Mouse (Mus musculus) limb, embryonic 10.5 days (tissue): Measurements from ENCODE around the gene Sycp2. TPM values are rescaled to one million over a fixed set of nuclear protein-coding genes. Genes with fewer than 3 reads are reported as not detected.

Experiments used
- DNase-seq: peaks from one replicate; pipeline ENCODE4 v3.0.0-alpha.2; 2017; ENCODE audit warnings: low spot score
- H3K27ac ChIP-seq: fragments of 300-500 bp; sonication (generic); 2 replicates; pipeline ENCODE4 v1.5.1; 2016; ENCODE audit warnings: mild to moderate bottlenecking
- H3K27me3 ChIP-seq: fragments of 300-500 bp; sonication (generic); 2 replicates; pipeline ENCODE4 v1.6.1; 2016; ENCODE audit warnings: low read depth, mild to moderate bottlenecking; ENCODE audit not compliant: poor library complexity, severe bottlenecking
- H3K36me3 ChIP-seq: fragments of 300-500 bp; sonication (generic); 2 replicates; pipeline ENCODE4 v1.6.1; 2016; ENCODE audit warnings: mild to moderate bottlenecking, moderate library complexity
- H3K4me1 ChIP-seq: fragments of 300-500 bp; sonication (generic); 2 replicates; pipeline ENCODE4 v1.6.1; 2016
- H3K4me3 ChIP-seq: fragments of 300-500 bp; sonication (generic); 2 replicates; pipeline ENCODE4 v1.5.1; 2016; ENCODE audit warnings: mild to moderate bottlenecking, moderate library complexity
- H3K9me3 ChIP-seq: fragments of 300-500 bp; sonication (generic); replicated peaks from 2 replicates; pipeline ENCODE4 v1.6.1; 2016; ENCODE audit warnings: mild to moderate bottlenecking
- WGBS: fragments of 180-500 bp; shearing (Covaris S2); methylation state at CpG from one replicate; pipeline ENCODE4 v1.1.7; 2016; 5-methylcytosine and 5-hydroxymethylcytosine counted together
- polyA plus RNA-seq: library from polyadenylated mRNA; unstranded; fragments of >200 nt; fragmentation: Nextera tagmentation; extraction: Ambion mirVana; gene quantifications from 2 replicates; pipeline ENCODE4 v1.2.1, GENCODE M21; 2016

The Sycp2 gene
- polyA plus RNA-seq, 1 experiment from 2014 or later: 0.09 TPM

DNA sequence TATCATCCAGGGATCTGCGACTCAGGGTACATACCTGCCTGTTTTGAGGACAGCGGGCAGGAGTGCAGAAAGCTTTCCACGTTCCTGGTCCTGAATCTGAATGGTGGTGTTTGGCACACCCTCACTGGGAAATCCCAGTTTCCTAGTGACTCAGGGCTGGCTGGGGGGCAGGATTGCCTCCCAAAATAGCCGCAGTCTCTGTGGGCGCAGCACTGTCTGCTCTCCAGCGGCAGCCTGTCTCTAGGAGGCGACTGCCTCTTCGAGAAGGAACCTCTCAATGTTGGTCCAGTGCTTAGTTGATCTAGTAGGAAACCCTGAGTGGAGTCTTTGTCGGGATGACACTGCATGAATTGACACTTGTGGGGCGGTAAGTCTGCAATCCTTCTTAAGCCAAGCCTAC lies 86.2 kb downstream of the Sycp2 start:
- 88% methylated on average over 10 of the region's 10 CpGs for WGBS
- no peak overlapping the region for H3K27ac ChIP-seq
- no peaks in the 10 kb centered on the region for H3K36me3 ChIP-seq
- peak; percentile 9 for DNase-seq
- no peaks in the 10 kb centered on the region for H3K27me3 ChIP-seq
- H3K4me1 ChIP-seq: no peaks in the 10 kb centered on the region
- H3K4me3 ChIP-seq: no peak overlapping the region
- H3K9me3 ChIP-seq: no peaks in the 10 kb centered on the region

GRCm38 (mm10) chr2:178319766-178320165 lies 87.7 kb downstream of the Sycp2 start:
- 87% methylated on average over 7 of the region's 7 CpGs for WGBS
- no peaks in the 10 kb centered on the region for H3K9me3 ChIP-seq
- 0 out of 2 replicates have a peak, but pooled peaks cover 4% of the 10 kb centered on the region for H3K4me1 ChIP-seq
- H3K27ac ChIP-seq: no peak overlapping the region
- peak; percentile 12 for DNase-seq
- no peaks in the 10 kb centered on the region for H3K36me3 ChIP-seq
- H3K27me3 ChIP-seq: no peaks in the 10 kb centered on the region
- no peak overlapping the region for H3K4me3 ChIP-seq

DNA sequence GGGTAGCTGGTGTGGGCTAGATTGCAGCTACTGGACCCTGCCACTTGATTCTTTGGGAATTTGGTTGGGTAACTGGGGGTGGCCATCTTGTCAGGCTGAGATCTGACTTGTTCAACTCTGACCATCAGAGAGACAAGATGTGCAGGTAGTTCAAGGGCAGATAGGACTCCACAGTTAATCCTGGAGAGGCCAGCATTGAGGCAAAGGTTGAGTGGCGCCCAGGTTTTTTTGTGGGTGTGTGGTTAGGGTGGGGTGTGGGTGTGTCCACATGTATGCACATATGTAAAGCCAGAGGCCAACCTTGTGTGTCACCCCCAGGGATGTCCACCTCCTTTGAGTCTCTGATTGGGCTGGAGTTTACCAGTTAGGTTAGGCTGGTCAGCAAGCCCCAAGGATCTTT lies 91.2 kb downstream of the Sycp2 start:
- DNase-seq: no peak
- H3K4me3 ChIP-seq: no peak overlapping the region
- WGBS: 87% methylated on average over 1 of the region's 1 CpGs
- no peaks in the 10 kb centered on the region for H3K36me3 ChIP-seq
- H3K27ac ChIP-seq: no peak overlapping the region
- 0 out of 2 replicates have a peak, but pooled peaks cover 4% of the 10 kb centered on the region for H3K4me1 ChIP-seq
- H3K27me3 ChIP-seq: no peaks in the 10 kb centered on the region
- no peaks in the 10 kb centered on the region for H3K9me3 ChIP-seq

GRCm38 (mm10) chr2:178313539-178313938 lies 93.9 kb downstream of the Sycp2 start:
- H3K9me3 ChIP-seq: no peaks in the 10 kb centered on the region
- no peaks in the 10 kb centered on the region for H3K27me3 ChIP-seq
- no peak overlapping the region for H3K4me3 ChIP-seq
- no peak for DNase-seq
- no peak overlapping the region for H3K27ac ChIP-seq
- H3K4me1 ChIP-seq: 0 out of 2 replicates have a peak, but pooled peaks cover 4% of the 10 kb centered on the region
- H3K36me3 ChIP-seq: no peaks in the 10 kb centered on the region
- WGBS: 88% methylated on average over 7 of the region's 7 CpGs

GRCm38 (mm10) chr2:178304669-178305068 lies 102.8 kb downstream of the Sycp2 start:
- Histone ChIP-seq H3K4me1 (no peaks in the 10 kb centered on the region), H3K36me3 (no peaks in the 10 kb centered on the region), H3K4me3 (no peak overlapping the region), H3K27me3 (no peaks in the 10 kb centered on the region), H3K27ac (no peak overlapping the region), H3K9me3 (no peaks in the 10 kb centered on the region)
- DNase-seq: no peak
- whole genome bisulfite sequencing: 84% methylated on average over 6 of the region's 6 CpGs

GRCm38 (mm10) chr2:178304188-178304529 lies 103.3 kb downstream of the Sycp2 start:
- Histone ChIP-seq H3K36me3 (no peaks in the 10 kb centered on the region), H3K27ac (no peak overlapping the region), H3K27me3 (no peaks in the 10 kb centered on the region), H3K9me3 (no peaks in the 10 kb centered on the region), H3K4me3 (no peak overlapping the region), H3K4me1 (no peaks in the 10 kb centered on the region)
- WGBS: 55% methylated on average over 1 of the region's 1 CpGs
- DNase-seq: no peak

DNA sequence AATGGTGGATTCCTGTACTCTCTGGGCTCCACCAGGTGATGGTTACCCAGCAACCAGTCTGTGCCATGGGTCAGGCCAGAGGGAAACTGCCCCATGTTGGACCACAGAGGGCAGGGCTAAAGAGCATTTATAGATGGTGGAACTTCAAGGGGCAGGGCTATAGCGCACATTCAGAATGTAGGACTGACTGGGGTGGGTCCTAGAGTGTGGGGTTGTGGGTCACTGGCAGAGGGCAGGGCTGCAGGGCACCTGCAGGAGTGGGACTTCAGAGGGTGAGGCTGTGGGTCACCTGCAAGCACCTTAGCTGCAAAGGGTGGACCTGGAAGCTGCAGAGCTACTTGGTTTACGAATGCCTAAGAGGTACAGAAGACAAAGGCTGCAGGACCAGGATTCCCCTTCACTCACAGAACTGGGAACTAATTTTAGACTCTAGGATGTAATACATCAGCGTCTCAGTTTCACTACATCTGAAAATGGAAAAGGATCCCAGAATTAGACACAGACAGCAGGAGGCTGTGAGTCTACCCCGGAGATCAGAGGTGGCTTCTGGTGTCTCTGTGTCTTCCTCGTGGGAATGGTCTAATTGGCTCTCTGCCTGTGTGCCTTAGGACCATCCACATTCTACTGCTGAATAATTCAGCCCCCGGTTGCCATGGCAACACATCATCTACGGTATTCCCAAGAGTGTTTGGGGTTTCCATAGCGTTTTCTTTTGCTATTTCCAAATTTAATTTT lies 103.9 kb downstream of the Sycp2 start:
- Histone ChIP-seq H3K4me1 (no peaks in the 10 kb centered on the region), H3K4me3 (no peak overlapping the region), H3K36me3 (no peaks in the 10 kb centered on the region), H3K9me3 (no peaks in the 10 kb centered on the region), H3K27ac (no peak overlapping the region), H3K27me3 (no peaks in the 10 kb centered on the region)
- WGBS: 84% methylated on average over 8 of the region's 8 CpGs
- no peak for DNase-seq

Other genes with a start within 250 kb of the Sycp2 start
- gene Ppp1r3d, start 6.8 kb upstream of the Sycp2 start, polyA plus RNA-seq: 1.6 and 2.3 TPM in 2 replicates
- 3.9 and 5.4 TPM in 2 replicates for gene Fam217b, start 6.8 kb upstream of the Sycp2 start, polyA plus RNA-seq
- gene Cdh26, start 22.8 kb upstream of the Sycp2 start, polyA plus RNA-seq: 0.50 and 0.69 TPM in 2 replicates